Mouse (Mus musculus): ENCODE measurements around the gene Rrp1. TPM values are rescaled to one million over a fixed set of nuclear protein-coding genes. Genes with fewer than 3 reads are reported as not detected.
"Not testable (repeated sequence)": the region's sequence is repeated elsewhere in the genome, so short reads cannot be mapped to it uniquely, and the experiment has no call there.

Gene Rrp1
- polyA plus RNA-seq, 1 experiment from 2014 or later = 95.5 TPM

GRCm38 (mm10) chr10:78365555-78365954 lies 47.3 kb downstream of the Rrp1 start:
- ATAC-seq = no peak
- no peak overlapping the region for H3K9ac ChIP-seq (replicated peaks)
- H3K4me2 ChIP-seq (ENCODE audit: low read depth, low read length) = no peak overlapping the region
- DNase-seq = no peak
- no peaks in the 10 kb centered on the region for H3K36me3 ChIP-seq (replicated peaks; ENCODE audit: insufficient read depth, low read length)
- H3K27me3 ChIP-seq (ENCODE audit: insufficient read depth, low read length) = no peaks in the 10 kb centered on the region
- H3K9me3 ChIP-seq (ENCODE audit: low read length) = no peaks in the 10 kb centered on the region
- H3K4me3 ChIP-seq (ENCODE audit: low read depth, low read length) = no peak overlapping the region
- 80% methylated on average over 6 of the region's 6 CpGs for WGBS (ENCODE audit: insufficient replicate concordance)
- no peak overlapping the region for H3K27ac ChIP-seq (ENCODE audit: low read depth)
- TF ChIP-seq EP300 (IDR thresholded peaks at IDR 0.05; ENCODE audit: low read depth) (no peak), CTCF (IDR thresholded peaks at IDR 0.05; ENCODE audit: low read depth) (no peak)
- H3K4me1 ChIP-seq (ENCODE audit: insufficient read depth) = peaks cover 24% of the 10 kb centered on the region

DNA sequence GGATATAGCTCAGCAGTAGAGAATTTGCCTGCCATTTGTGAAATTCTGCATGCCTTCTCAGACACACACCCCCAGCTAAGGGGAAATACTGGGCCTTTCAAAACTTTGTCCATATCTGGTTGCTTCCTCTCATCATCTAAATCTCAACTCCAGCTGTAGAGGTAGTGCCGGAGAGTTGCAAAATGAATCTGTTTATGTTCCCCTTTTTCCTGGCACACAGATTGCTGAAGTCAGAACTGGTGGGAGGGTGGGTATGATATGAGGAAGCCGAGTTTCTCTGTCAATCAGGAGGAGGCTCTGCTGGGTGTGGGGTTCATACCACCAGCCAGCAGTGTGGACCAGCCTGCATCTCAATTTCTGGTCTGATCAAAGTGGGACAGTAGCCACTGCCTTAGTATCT lies 48.7 kb downstream of the Rrp1 start:
- Histone ChIP-seq H3K4me2 (ENCODE audit: low read depth, low read length) (no peak overlapping the region), H3K4me3 (ENCODE audit: low read depth, low read length) (no peak overlapping the region), H3K4me1 (ENCODE audit: insufficient read depth) (peaks cover 24% of the 10 kb centered on the region), H3K36me3 (replicated peaks; ENCODE audit: insufficient read depth, low read length) (no peaks in the 10 kb centered on the region), H3K9me3 (ENCODE audit: low read length) (no peaks in the 10 kb centered on the region), H3K27ac (ENCODE audit: low read depth) (no peak overlapping the region), H3K9ac (replicated peaks) (no peak overlapping the region), H3K27me3 (ENCODE audit: insufficient read depth, low read length) (no peaks in the 10 kb centered on the region)
- no peak for DNase-seq
- no peak for ATAC-seq
- no peak for TF ChIP-seq CTCF (IDR thresholded peaks at IDR 0.05; ENCODE audit: low read depth)
- no peak for TF ChIP-seq EP300 (IDR thresholded peaks at IDR 0.05; ENCODE audit: low read depth)
- WGBS (ENCODE audit: insufficient replicate concordance) = 11% methylated on average over 2 of the region's 2 CpGs

DNA sequence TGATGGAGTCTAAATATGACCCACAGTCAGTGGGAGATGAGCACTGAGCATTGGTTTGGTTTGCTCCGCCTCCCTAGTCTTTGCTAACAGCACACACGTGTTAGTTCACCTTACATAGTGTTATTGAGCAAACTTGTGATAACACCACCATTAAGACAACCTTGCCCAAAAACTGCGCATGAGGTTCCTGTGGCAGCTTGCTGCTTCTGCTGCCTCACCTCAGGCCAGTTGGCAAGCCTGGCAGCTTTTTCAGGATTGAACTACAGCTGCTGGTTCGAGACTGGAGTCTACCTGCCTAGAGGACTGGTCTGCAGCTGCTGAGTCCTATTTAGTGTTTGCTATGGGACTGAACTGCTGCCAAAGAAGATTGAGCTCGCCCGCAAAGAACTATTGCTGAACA lies 49.5 kb downstream of the Rrp1 start:
- Histone ChIP-seq H3K4me1 (ENCODE audit: insufficient read depth) (peaks cover 24% of the 10 kb centered on the region), H3K4me3 (ENCODE audit: low read depth, low read length) (no peak overlapping the region), H3K36me3 (replicated peaks; ENCODE audit: insufficient read depth, low read length) (no peaks in the 10 kb centered on the region), H3K27me3 (ENCODE audit: insufficient read depth, low read length) (no peaks in the 10 kb centered on the region), H3K27ac (ENCODE audit: low read depth) (no peak overlapping the region), H3K9me3 (ENCODE audit: low read length) (no peaks in the 10 kb centered on the region), H3K4me2 (ENCODE audit: low read depth, low read length) (no peak overlapping the region), H3K9ac (replicated peaks) (no peak overlapping the region)
- ATAC-seq (no peak), DNase-seq (no peak)
- no peak for TF ChIP-seq CTCF (IDR thresholded peaks at IDR 0.05; ENCODE audit: low read depth)
- TF ChIP-seq EP300 (IDR thresholded peaks at IDR 0.05; ENCODE audit: low read depth) = no peak
- 80% methylated on average over 6 of the region's 6 CpGs for WGBS (ENCODE audit: insufficient replicate concordance)

GRCm38 (mm10) chr10:78361951-78362350 lies 50.9 kb downstream of the Rrp1 start:
- no peak for TF ChIP-seq EP300 (IDR thresholded peaks at IDR 0.05; ENCODE audit: low read depth)
- TF ChIP-seq CTCF (IDR thresholded peaks at IDR 0.05; ENCODE audit: low read depth) = no peak
- H3K27ac ChIP-seq (ENCODE audit: low read depth) = no peak overlapping the region
- no peaks in the 10 kb centered on the region for H3K9me3 ChIP-seq (ENCODE audit: low read length)
- DNase-seq (no peak), ATAC-seq (no peak)
- no peak overlapping the region for H3K4me2 ChIP-seq (ENCODE audit: low read depth, low read length)
- no peaks in the 10 kb centered on the region for H3K36me3 ChIP-seq (replicated peaks; ENCODE audit: insufficient read depth, low read length)
- WGBS (ENCODE audit: insufficient replicate concordance) = 68% methylated on average over 2 of the region's 2 CpGs
- H3K4me1 ChIP-seq (ENCODE audit: insufficient read depth) = peaks cover 17% of the 10 kb centered on the region
- H3K27me3 ChIP-seq (ENCODE audit: insufficient read depth, low read length) = no peaks in the 10 kb centered on the region
- H3K9ac ChIP-seq (replicated peaks) = no peak overlapping the region
- no peak overlapping the region for H3K4me3 ChIP-seq (ENCODE audit: low read depth, low read length)

DNA sequence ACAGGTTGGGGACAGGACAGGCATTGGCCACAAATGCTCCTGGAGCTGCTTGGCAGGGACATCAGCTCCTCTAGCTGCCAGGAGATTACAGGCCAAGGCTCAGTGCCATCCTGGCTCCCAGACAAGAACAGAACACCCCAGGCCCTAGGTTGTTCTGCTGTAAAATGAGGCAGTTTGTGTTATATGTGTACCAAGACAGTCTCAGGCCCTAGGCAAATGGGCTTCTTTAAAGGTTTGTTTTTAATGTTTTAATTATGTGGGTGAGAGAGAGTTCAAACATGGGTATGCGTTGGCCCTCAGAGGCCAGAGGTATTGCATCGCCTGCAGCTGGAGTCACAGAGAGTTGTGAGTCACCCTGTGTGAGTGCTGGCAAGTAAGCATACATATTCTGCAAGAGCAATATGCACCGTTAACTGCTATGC lies 52.5 kb downstream of the Rrp1 start:
- WGBS (ENCODE audit: insufficient replicate concordance) = 72% methylated on average over 3 of the region's 3 CpGs
- no peak for TF ChIP-seq CTCF (IDR thresholded peaks at IDR 0.05; ENCODE audit: low read depth)
- TF ChIP-seq EP300 (IDR thresholded peaks at IDR 0.05; ENCODE audit: low read depth) = no peak
- ATAC-seq = no peak

GRCm38 (mm10) chr10:78358999-78359398 lies 53.8 kb downstream of the Rrp1 start:
- H3K9ac ChIP-seq (replicated peaks); H3K4me2 ChIP-seq (ENCODE audit: low read depth, low read length); H3K27me3 ChIP-seq (ENCODE audit: insufficient read depth, low read length); H3K4me1 ChIP-seq (ENCODE audit: insufficient read depth); DNase-seq; ATAC-seq; H3K9me3 ChIP-seq (ENCODE audit: low read length); H3K36me3 ChIP-seq (replicated peaks; ENCODE audit: insufficient read depth, low read length); H3K27ac ChIP-seq (ENCODE audit: low read depth); H3K4me3 ChIP-seq (ENCODE audit: low read depth, low read length): not testable (repeated sequence)
- 78% methylated on average over 3 of the region's 3 CpGs for WGBS (ENCODE audit: insufficient replicate concordance)

More for the DNA sequence above, 52.5 kb downstream of the Rrp1 start:
- H3K9me3 ChIP-seq (ENCODE audit: low read length) = no peaks in the 10 kb centered on the region
- H3K36me3 ChIP-seq (replicated peaks; ENCODE audit: insufficient read depth, low read length) = no peaks in the 10 kb centered on the region
- H3K4me2 ChIP-seq (ENCODE audit: low read depth, low read length) = no peak overlapping the region
- H3K4me1 ChIP-seq (ENCODE audit: insufficient read depth) = peaks cover 4% of the 10 kb centered on the region
- H3K9ac ChIP-seq (replicated peaks) = no peak overlapping the region
- DNase-seq = no peak
- H3K27me3 ChIP-seq (ENCODE audit: insufficient read depth, low read length) = no peaks in the 10 kb centered on the region
- H3K4me3 ChIP-seq (ENCODE audit: low read depth, low read length) = no peak overlapping the region
- no peak overlapping the region for H3K27ac ChIP-seq (ENCODE audit: low read depth)

- TF ChIP-seq EP300 (IDR thresholded peaks at IDR 0.05; ENCODE audit: low read depth) = no peak
- TF ChIP-seq CTCF (IDR thresholded peaks at IDR 0.05; ENCODE audit: low read depth) = no peak
- Histone ChIP-seq H3K36me3 (replicated peaks; ENCODE audit: insufficient read depth, low read length) (no peaks in the 10 kb centered on the region), H3K4me1 (ENCODE audit: insufficient read depth) (peaks cover 4% of the 10 kb centered on the region), H3K9ac (replicated peaks) (no peak overlapping the region), H3K27me3 (ENCODE audit: insufficient read depth, low read length) (0 out of 2 replicates have a peak, but pooled peaks cover 1% of the 10 kb centered on the region), H3K4me3 (ENCODE audit: low read depth, low read length) (no peak overlapping the region), H3K9me3 (ENCODE audit: low read length) (no peaks in the 10 kb centered on the region), H3K4me2 (ENCODE audit: low read depth, low read length) (no peak overlapping the region), H3K27ac (ENCODE audit: low read depth) (no peak overlapping the region)
- ATAC-seq = no peak
- no peak for DNase-seq
- 77% methylated on average over 4 of the region's 4 CpGs for WGBS (ENCODE audit: insufficient replicate concordance)
These were observed 54.6 kb downstream of the Rrp1 start for GRCm38 (mm10) chr10:78358266-78358665.
